Mouse (Mus musculus) kidney, adult 2 months (tissue): Measurements from ENCODE around the gene Mllt11. TPM values are rescaled to one million over a fixed set of nuclear protein-coding genes. Genes with fewer than 3 reads are reported as not detected.
A peak's percentile ranks its signal among the peaks of the same experiment; 100 is the strongest.

Experiments
- DNase-seq: peaks from one replicate; pipeline ENCODE4 v3.0.0; 2021
- H3K27ac ChIP-seq: fragments of 200-500 bp; 2 replicates; pipeline ENCODE4 v1.5.1; 2012; ENCODE audit warnings: low read depth, low read length, control low read depth, inconsistent platforms; ENCODE audit not compliant: insufficient read depth
- H3K27me3 ChIP-seq: fragments of 200-500 bp; replicated peaks from 2 replicates; pipeline ENCODE4 v1.6.1; 2012; ENCODE audit warnings: mild to moderate bottlenecking, moderate library complexity, low read length, inconsistent platforms; ENCODE audit not compliant: control insufficient read depth, insufficient read depth
- H3K36me3 ChIP-seq: fragments of 200-500 bp; 2 replicates; pipeline ENCODE4 v1.6.1; 2012; ENCODE audit warnings: mild to moderate bottlenecking, moderate library complexity, low read length, inconsistent platforms; ENCODE audit not compliant: control insufficient read depth, insufficient read depth
- H3K4me1 ChIP-seq: fragments of 200-500 bp; 2 replicates; pipeline ENCODE4 v1.6.1; 2011; ENCODE audit warnings: low read length; ENCODE audit not compliant: control insufficient read depth, insufficient read depth
- H3K4me3 ChIP-seq: fragments of 200-500 bp; 2 replicates; pipeline ENCODE4 v1.5.1; 2011; ENCODE audit warnings: mild to moderate bottlenecking, low read depth, low read length, control low read depth; ENCODE audit not compliant: insufficient read depth
- CTCF ChIP-seq: fragments of 200-500 bp; conservative IDR thresholded peaks from 2 replicates; pipeline ENCODE4 v1.5.1; 2011; ENCODE audit warnings: low read depth, mild to moderate bottlenecking, control low read depth, low read length, moderate library complexity, mixed read lengths; ENCODE audit not compliant: insufficient read depth, insufficient read length
- POLR2A ChIP-seq: fragments of 200-500 bp; IDR thresholded peaks from one replicate; pipeline ENCODE4 v1.6.1; 2011; ENCODE audit warnings: low read depth, low read length, control low read depth
- WGBS: fragments of 180-500 bp; shearing (Covaris S2); methylation state at CpG from one replicate; pipeline ENCODE4 v1.1.7; 2018; 5-methylcytosine and 5-hydroxymethylcytosine counted together
- polyA plus RNA-seq: library from polyadenylated mRNA; depleted of rRNA; stranded (reverse); fragments of >200 nt; gene quantifications from 2 replicates; pipeline ENCODE4 v1.2.3, GENCODE M21; 2012

Mllt11 gene
- polyA plus RNA-seq, 1 experiment: 31.4 TPM

GRCm38 (mm10) chr3:95228148-95228893 is 3.6 kb downstream of the Mllt11 start, which contains the start of gene Cdc42se1:
TSS of gene Cdc42se1 (plus strand) at chr3:95228732.
- peak within 1 kb of the TSS; percentile 96 for H3K27ac ChIP-seq
- under 1% methylated on average over 64 of the region's 64 CpGs for WGBS
- TF ChIP-seq POLR2A (peak; percentile 68), CTCF (no peak)
- DNase-seq: peak; percentile 92
- no peaks in the 10 kb centered on the region; the same call in 1 of the 2 replicates for H3K36me3 ChIP-seq
- H3K4me1 ChIP-seq: peaks cover 30% of the 10 kb centered on the region
- no peaks in the 10 kb centered on the region for H3K27me3 ChIP-seq
- peak within 1 kb of the TSS; percentile 89 for H3K4me3 ChIP-seq

GRCm38 (mm10) chr3:95227214-95227613 is 4.8 kb downstream of the Mllt11 start:
- H3K36me3 ChIP-seq: no peaks in the 10 kb centered on the region; the same call in 1 of the 2 replicates
- no peak for DNase-seq
- H3K27me3 ChIP-seq: no peaks in the 10 kb centered on the region
- no peak overlapping the region for H3K27ac ChIP-seq
- no peak overlapping the region for H3K4me3 ChIP-seq
- no peak for TF ChIP-seq CTCF
- no peak for TF ChIP-seq POLR2A
- 14% methylated on average over 1 of the region's 1 CpGs for WGBS
- H3K4me1 ChIP-seq: peaks cover 20% of the 10 kb centered on the region

GRCm38 (mm10) chr3:95224295-95224694 is 7.7 kb downstream of the Mllt11 start:
- Histone ChIP-seq H3K4me3 (no peak overlapping the region), H3K36me3 (no peaks in the 10 kb centered on the region; the same call in 1 of the 2 replicates), H3K27ac (no peak overlapping the region; the same call in 1 of the 2 replicates), H3K27me3 (no peaks in the 10 kb centered on the region), H3K4me1 (peaks cover 5% of the 10 kb centered on the region; the same call in 1 of the 2 replicates)
- TF ChIP-seq CTCF (no peak), POLR2A (no peak)
- WGBS: 22% methylated on average over 6 of the region's 6 CpGs
- peak; percentile 81 for DNase-seq

GRCm38 (mm10) chr3:95223041-95223440 is 8.9 kb downstream of the Mllt11 start:
- no peaks in the 10 kb centered on the region; the same call in 1 of the 2 replicates for H3K36me3 ChIP-seq
- H3K27me3 ChIP-seq: no peaks in the 10 kb centered on the region
- no peak overlapping the region for H3K27ac ChIP-seq
- H3K4me3 ChIP-seq: no peak overlapping the region
- TF ChIP-seq POLR2A: no peak
- no peak for TF ChIP-seq CTCF
- DNase-seq: no peak
- peaks cover 5% of the 10 kb centered on the region; the same call in 1 of the 2 replicates for H3K4me1 ChIP-seq
- 85% methylated on average over 2 of the region's 2 CpGs for WGBS

GRCm38 (mm10) chr3:95218466-95219137 is 13.4 kb downstream of the Mllt11 start:
- DNase-seq: peak; percentile 69
- H3K4me3 ChIP-seq: no peak overlapping the region

GRCm38 (mm10) chr3:95217255-95218134 is 14.5 kb downstream of the Mllt11 start, which contains the start of gene Gabpb2:
TSS of gene Gabpb2 (minus strand) at chr3:95217916.
- TF ChIP-seq POLR2A (peak; percentile 43), CTCF (peak; percentile 80)
- under 1% methylated on average over 56 of the region's 56 CpGs for WGBS
- DNase-seq: peak; percentile 97

More at GRCm38 (mm10) chr3:95218466-95219137, 13.4 kb downstream of the Mllt11 start:
- 66% methylated on average over 6 of the region's 6 CpGs for WGBS
- H3K27ac ChIP-seq: no peak overlapping the region
- H3K4me1 ChIP-seq: no peaks in the 10 kb centered on the region
- peaks cover 1% of the 10 kb centered on the region for H3K36me3 ChIP-seq
- no peaks in the 10 kb centered on the region for H3K27me3 ChIP-seq
- TF ChIP-seq POLR2A (no peak), CTCF (no peak)

More at GRCm38 (mm10) chr3:95217255-95218134, 14.5 kb downstream of the Mllt11 start, which contains the start of gene Gabpb2:
- H3K36me3 ChIP-seq: peaks cover 1% of the 10 kb centered on the region
- no peaks in the 10 kb centered on the region for H3K27me3 ChIP-seq
- H3K4me3 ChIP-seq: peak within 1 kb of the TSS; percentile 89
- peak within 1 kb of the TSS; percentile 99 for H3K27ac ChIP-seq
- H3K4me1 ChIP-seq: no peaks in the 10 kb centered on the region
